Mouse (Mus musculus): Measurements from ENCODE around the gene Ccdc134.

DNA sequence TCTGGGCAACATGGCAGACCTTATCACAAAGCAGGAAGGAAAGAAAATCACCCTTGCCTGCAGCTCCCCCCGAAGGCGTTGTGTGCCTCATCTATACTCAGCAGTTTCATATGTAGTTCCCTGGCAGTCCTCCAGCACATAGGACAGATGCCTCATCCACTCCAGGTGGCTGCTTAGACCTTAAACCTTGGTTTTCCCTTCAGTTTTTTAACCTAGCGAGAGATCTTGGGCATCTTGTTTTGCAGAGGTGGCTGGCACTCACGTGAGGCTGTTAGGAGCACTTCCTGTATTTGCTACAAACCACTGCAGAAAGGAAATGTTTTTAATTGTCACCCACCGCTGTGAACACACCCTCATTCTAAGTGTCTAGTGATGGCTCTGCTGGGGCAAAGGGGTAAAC, 59.2 kb downstream of the Ccdc134 start:
- no peak for TF ChIP-seq CTCF (IDR thresholded peaks at IDR 0.05; ENCODE audit: control insufficient read depth, insufficient read depth, low read length)
- TF ChIP-seq POLR2A (IDR thresholded peaks at IDR 0.05; ENCODE audit: borderline replicate concordance, control insufficient read depth, low read depth, low read length), result no peak

All from bone marrow, adult 2 months (tissue).